Mouse (Mus musculus) liver, embryonic 12.5 days (tissue): ENCODE data around the gene Gtf2a2. TPM values are rescaled to one million over a fixed set of nuclear protein-coding genes. Genes with fewer than 3 reads are reported as not detected.
A peak's percentile ranks its signal among the peaks of the same experiment; 100 is the strongest.

ENCODE experiments used
- ATAC-seq: fragments of 200-750 bp; cut with Nextera tagmentation; 2 replicates; pipeline ENCODE4 v1.8.0; 2017; ENCODE audit warnings: moderate number of reproducible peaks, mild to moderate bottlenecking, moderate library complexity
- H3K27ac ChIP-seq: fragments of 300-500 bp; sonication (generic); 2 replicates; pipeline ENCODE4 v1.5.1; 2016; ENCODE audit warnings: mild to moderate bottlenecking
- H3K27me3 ChIP-seq: fragments of 300-500 bp; sonication (generic); replicated peaks from 2 replicates; pipeline ENCODE4 v1.6.1; 2016; ENCODE audit warnings: mild to moderate bottlenecking, moderate library complexity
- H3K36me3 ChIP-seq: fragments of 300-500 bp; sonication (generic); 2 replicates; pipeline ENCODE4 v1.6.1; 2016; ENCODE audit warnings: mild to moderate bottlenecking, moderate library complexity
- H3K4me1 ChIP-seq: fragments of 300-500 bp; sonication (generic); 2 replicates; pipeline ENCODE4 v1.6.1; 2016
- H3K4me2 ChIP-seq: fragments of 300-500 bp; sonication (generic); 2 replicates; pipeline ENCODE4 v1.6.1; 2016; ENCODE audit warnings: mild to moderate bottlenecking, moderate library complexity
- H3K4me3 ChIP-seq: fragments of 300-500 bp; sonication (generic); 2 replicates; pipeline ENCODE4 v1.5.1; 2016; ENCODE audit warnings: mild to moderate bottlenecking, moderate library complexity
- H3K9ac ChIP-seq: fragments of 300-500 bp; sonication (generic); 2 replicates; pipeline ENCODE4 v1.6.1; 2016; ENCODE audit warnings: mild to moderate bottlenecking, moderate library complexity
- H3K9me3 ChIP-seq: fragments of 300-500 bp; sonication (generic); replicated peaks from 2 replicates; pipeline ENCODE4 v1.6.1; 2016; ENCODE audit warnings: mild to moderate bottlenecking, moderate library complexity
- WGBS: fragments of 180-500 bp; shearing (Covaris S2); methylation state at CpG from one replicate; pipeline ENCODE4 v1.1.7; 2016; ENCODE audit not compliant: insufficient replicate concordance; 5-methylcytosine and 5-hydroxymethylcytosine counted together
- polyA plus RNA-seq: library from polyadenylated mRNA; unstranded; fragments of >200 nt; fragmentation: Nextera tagmentation; extraction: Ambion mirVana; gene quantifications from 2 replicates; pipeline ENCODE4 v1.2.1, GENCODE M21; 2016

Gene Gtf2a2
- polyA plus RNA-seq, 1 experiment from 2014 or later, result 170 TPM

DNA sequence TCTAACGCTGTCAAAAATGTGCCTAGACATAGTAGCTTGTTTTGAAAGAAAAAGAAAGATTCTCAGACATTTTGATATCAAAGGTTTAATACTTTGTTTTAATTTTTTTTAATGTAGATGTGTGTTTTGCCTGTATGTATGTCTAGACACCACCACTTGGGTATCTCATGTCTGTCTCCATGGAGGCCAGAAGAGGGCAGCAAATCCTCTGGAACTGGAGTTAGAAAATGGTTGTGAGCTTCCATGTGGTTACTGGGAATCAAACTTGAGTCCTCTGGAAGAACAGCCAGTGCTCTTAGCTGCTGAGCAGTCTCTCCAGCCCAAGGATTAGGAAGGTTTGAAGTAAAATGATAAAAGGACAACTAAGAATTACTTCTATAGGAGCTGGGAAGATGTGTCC lies 13.0 kb upstream of the Gtf2a2 start:
- H3K27me3 ChIP-seq, result no peaks in the 10 kb centered on the region
- WGBS, result 91% methylated on average over 1 of the region's 1 CpGs
- no peak overlapping the region for H3K27ac ChIP-seq
- no peak overlapping the region for H3K4me3 ChIP-seq
- H3K9ac ChIP-seq, result no peak overlapping the region
- H3K36me3 ChIP-seq, result peaks cover 93% of the 10 kb centered on the region
- ATAC-seq, result no peak
- peaks cover 7% of the 10 kb centered on the region; the same call in 1 of the 2 replicates for H3K4me1 ChIP-seq
- no peak overlapping the region for H3K4me2 ChIP-seq
- H3K9me3 ChIP-seq, result no peaks in the 10 kb centered on the region

DNA sequence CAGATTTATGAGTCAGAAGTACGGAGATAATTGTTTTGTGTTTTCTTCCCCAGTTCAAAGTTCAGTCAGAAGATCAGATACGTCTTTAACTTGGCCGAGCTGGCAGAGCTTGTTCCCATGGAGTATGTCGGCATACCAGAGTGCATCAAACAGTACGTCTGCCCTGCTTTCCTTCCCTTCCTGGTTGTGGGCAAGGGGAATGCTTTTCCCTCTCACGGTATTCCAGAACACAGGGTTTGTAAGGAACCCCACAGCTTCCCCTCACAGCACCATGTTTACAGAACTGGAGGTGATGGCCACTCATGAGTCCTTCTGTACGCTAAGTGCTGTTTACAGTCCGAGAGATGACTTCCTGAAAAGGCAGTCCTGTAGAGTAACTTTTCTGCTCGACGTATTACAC lies 8.8 kb upstream of the Gtf2a2 start:
- Histone ChIP-seq H3K36me3 (peaks cover 91% of the 10 kb centered on the region), H3K9ac (no peak overlapping the region), H3K4me2 (no peak overlapping the region), H3K9me3 (no peaks in the 10 kb centered on the region), H3K27ac (no peak overlapping the region), H3K27me3 (no peaks in the 10 kb centered on the region), H3K4me3 (no peak overlapping the region), H3K4me1 (no peaks in the 10 kb centered on the region)
- WGBS, result 86% methylated on average over 10 of the region's 10 CpGs
- ATAC-seq, result no peak

DNA sequence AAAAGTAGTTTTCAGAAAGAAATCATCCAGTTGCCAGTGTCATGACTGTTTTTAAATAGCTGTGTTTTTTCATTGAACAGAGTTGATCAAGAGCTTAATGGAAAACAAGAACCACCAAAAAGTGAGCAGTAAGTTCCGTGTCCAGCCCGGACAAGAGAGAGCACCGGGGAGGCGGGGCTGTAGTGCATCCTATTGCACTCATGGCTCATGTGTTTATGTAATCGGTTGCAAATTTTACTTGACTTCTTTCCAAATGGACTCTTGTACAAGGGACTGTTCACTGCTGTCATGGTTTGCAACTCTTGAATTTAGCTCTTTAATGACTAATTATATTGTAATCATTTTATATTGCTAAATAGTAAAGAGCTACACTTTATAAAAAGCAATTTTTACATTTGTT lies 5.4 kb upstream of the Gtf2a2 start:
- no peak overlapping the region for H3K4me2 ChIP-seq
- H3K4me1 ChIP-seq, result peaks cover 28% of the 10 kb centered on the region
- no peaks in the 10 kb centered on the region for H3K9me3 ChIP-seq
- WGBS, result 87% methylated on average over 5 of the region's 5 CpGs
- H3K4me3 ChIP-seq, result no peak overlapping the region
- no peak overlapping the region for H3K27ac ChIP-seq
- H3K9ac ChIP-seq, result no peak overlapping the region
- H3K27me3 ChIP-seq, result no peaks in the 10 kb centered on the region
- peaks cover 75% of the 10 kb centered on the region for H3K36me3 ChIP-seq
- ATAC-seq, result no peak

DNA sequence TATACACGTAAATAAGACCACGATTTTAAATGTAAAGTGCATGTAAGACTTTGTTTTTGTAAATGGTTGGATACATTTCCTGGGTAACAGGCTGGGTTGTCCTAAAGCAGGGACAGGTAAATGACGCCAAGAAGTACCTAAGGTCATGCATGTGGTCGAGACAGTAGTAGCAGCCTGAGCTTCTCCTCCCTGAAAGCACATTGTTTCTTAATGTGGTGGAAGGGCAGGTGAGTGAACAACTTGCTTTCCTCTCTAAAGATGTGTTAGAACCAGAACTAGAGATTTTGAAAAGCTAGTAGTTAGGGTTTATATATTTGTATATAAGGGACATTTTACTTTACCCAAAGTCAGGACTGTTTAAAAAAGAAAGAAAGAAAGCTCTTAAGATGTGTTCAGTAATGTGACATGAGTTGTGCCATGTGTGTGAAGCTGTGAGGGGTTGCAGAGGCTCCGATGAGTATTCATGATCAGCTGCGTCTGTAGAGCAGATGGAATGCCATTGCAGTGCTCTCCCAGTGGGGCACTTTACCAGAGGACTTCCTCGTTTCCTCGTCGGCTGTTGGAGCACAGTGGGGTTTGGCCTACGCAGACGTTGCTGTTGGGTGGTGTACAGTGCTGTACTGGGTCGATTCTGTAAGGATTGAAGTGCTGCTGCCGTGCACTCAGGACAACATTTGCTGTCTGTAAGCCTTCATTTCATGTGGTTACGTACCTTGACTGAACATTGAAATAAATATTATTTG lies 4.7 kb upstream of the Gtf2a2 start:
- peaks cover 68% of the 10 kb centered on the region for H3K36me3 ChIP-seq
- no peak overlapping the region for H3K4me2 ChIP-seq
- H3K27ac ChIP-seq, result no peak overlapping the region
- H3K9me3 ChIP-seq, result no peaks in the 10 kb centered on the region
- no peak overlapping the region for H3K4me3 ChIP-seq
- no peak overlapping the region for H3K9ac ChIP-seq
- peaks cover 30% of the 10 kb centered on the region for H3K4me1 ChIP-seq
- no peaks in the 10 kb centered on the region for H3K27me3 ChIP-seq
- no peak for ATAC-seq
- 80% methylated on average over 14 of the region's 14 CpGs for WGBS

DNA sequence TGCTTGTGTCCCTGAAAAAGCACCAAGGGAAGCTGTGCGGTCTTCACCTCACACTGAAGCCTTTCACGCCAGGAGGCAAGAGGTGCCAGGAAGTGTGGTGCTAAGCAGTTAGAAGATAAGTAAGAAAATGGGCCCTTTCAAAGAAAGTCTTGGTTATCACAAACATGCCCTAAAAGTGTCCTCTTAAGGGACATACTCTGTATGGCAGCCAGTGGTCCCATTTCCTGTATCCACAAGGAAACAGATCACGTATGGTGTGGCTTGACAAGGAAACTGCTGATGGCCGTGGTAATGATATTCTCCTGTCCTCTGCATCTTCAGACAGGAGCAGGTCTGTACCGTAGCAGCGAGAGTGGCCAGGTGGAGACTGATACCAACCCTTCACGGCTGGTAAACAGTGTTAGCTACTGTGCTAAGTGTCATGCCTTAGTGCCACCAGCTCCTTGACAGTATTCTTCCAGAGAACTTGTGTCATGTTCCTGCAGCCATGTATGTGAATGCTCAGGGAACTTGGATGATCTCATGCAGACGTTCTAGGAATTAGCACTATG lies 2.5 kb upstream of the Gtf2a2 start:
- peak overlapping the region; percentile 18; the same call in 1 of the 2 replicates for H3K4me2 ChIP-seq
- no peak overlapping the region for H3K9ac ChIP-seq
- H3K4me3 ChIP-seq, result no peak overlapping the region
- no peaks in the 10 kb centered on the region for H3K9me3 ChIP-seq
- H3K36me3 ChIP-seq, result peaks cover 49% of the 10 kb centered on the region
- peak; percentile 33 for ATAC-seq
- H3K27ac ChIP-seq, result peak overlapping the region; percentile 69
- peaks cover 48% of the 10 kb centered on the region for H3K4me1 ChIP-seq
- WGBS, result 34% methylated on average over 8 of the region's 8 CpGs
- no peaks in the 10 kb centered on the region for H3K27me3 ChIP-seq

DNA sequence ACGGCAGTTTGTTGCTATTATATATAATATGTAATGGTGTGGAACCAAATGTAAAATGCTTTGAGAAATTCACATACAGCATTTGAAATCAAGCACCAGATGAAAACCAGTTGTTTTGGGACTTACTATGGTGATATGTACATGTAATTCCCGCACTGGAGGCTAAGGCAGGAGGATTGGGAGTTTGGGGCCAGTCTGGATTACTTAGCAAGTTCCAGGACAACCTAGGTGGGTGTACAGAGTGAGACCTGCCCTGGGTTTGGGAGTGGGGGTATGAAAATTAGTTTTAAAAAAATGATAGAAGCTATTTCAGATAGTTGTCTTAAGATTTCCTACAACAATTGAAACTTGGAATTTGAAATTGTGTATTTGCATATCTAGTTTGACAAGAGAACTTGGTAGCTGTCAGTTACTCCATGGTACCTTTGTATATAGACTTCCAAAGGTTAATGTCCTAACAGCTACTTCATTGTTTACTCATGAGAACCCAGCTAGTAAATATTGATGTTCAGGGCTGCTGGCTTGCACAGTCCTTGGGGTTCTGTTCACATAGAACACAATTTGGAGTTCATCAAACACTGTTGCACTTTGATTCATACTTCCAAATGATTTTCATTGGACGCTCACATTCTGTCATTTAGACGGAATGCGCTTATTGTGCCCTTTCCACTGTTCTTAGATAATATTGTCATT lies 1.4 kb upstream of the Gtf2a2 start:
- H3K36me3 ChIP-seq, result peaks cover 44% of the 10 kb centered on the region

DNA sequence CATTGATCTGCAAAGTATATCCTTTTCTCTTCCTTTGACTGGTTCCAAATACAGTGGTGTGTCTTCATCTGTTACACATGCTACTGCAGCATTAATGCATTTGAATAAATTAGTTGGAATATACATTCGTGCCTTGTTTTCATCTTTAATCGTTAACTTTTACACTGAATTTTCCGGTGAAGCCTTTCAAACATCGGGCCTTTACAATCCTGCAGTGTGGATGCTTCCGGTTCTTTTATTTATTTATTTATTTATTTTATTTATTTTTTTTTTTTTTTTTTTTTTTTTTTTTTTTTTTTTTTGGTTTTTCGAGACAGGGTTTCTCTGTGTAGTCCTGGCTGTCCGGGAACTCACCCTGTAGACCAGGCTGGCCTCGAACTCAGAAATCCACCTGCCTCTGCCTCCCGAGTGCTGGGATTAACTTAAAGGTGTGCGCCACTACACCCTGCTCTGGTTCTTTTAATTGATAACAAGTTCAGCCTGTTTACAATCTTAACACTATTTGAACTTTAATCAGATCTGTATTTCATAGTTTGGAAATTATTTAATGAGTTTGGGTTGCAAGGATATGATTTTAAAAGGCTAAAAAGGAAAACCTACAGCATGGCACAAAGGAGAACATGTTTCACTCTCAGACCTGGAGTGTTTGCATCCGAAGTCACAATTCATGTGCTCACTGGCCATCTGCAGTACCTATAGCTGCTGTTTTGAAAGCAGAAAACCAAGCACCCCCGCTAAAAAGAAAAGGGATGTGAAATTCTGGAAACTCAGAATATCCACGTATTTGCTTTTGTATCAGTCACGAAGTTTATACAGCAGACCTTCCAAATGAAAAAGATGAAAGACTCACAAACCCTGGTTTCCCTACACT lies 578 bp upstream of the Gtf2a2 start:
- ATAC-seq, result peak; percentile 43; the same call in 1 of the 2 replicates
- 54% methylated on average over 14 of the region's 14 CpGs for WGBS
- Histone ChIP-seq H3K4me3 (peak overlapping the region; percentile 96), H3K27me3 (no peaks in the 10 kb centered on the region), H3K4me2 (peak overlapping the region; percentile 77), H3K36me3 (peaks cover 46% of the 10 kb centered on the region), H3K27ac (peak overlapping the region; percentile 96), H3K9ac (peak overlapping the region; percentile 96), H3K4me1 (peaks cover 63% of the 10 kb centered on the region), H3K9me3 (no peaks in the 10 kb centered on the region)

More for the DNA sequence above, 1.4 kb upstream of the Gtf2a2 start:
- Histone ChIP-seq H3K4me1 (peaks cover 55% of the 10 kb centered on the region), H3K4me3 (no peak overlapping the region), H3K27ac (peak overlapping the region; percentile 96), H3K4me2 (peak overlapping the region; percentile 12; the same call in 1 of the 2 replicates), H3K9me3 (no peaks in the 10 kb centered on the region), H3K9ac (no peak overlapping the region), H3K27me3 (no peaks in the 10 kb centered on the region)
- 87% methylated on average over 5 of the region's 5 CpGs for WGBS
- ATAC-seq, result no peak

DNA sequence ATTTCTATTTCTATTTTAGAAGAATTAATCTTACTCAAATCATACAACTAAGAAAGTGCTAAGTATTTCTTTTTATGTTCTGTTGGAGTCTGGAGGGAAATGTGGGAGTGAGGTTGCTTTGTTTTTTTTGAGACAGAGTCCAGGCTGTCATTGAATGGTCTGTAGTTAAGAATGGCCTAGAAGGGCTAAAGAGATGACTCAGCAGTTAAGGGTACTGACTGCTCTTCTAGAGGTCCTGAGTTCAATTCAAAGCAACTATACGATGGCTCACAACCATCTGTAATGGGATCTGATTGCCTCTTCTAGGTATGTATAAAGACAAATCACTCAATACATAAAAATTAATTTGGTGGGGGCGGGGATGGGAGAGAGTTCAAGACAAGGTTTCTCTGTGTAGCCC lies 3.3 kb downstream of the Gtf2a2 start:
- Histone ChIP-seq H3K36me3 (peaks cover 44% of the 10 kb centered on the region), H3K9ac (no peak overlapping the region; the same call in 1 of the 2 replicates), H3K4me3 (no peak overlapping the region), H3K27me3 (no peaks in the 10 kb centered on the region), H3K4me1 (peaks cover 51% of the 10 kb centered on the region), H3K9me3 (no peaks in the 10 kb centered on the region), H3K27ac (peak overlapping the region; percentile 13; the same call in 1 of the 2 replicates), H3K4me2 (no peak overlapping the region)
- 76% methylated on average over 2 of the region's 2 CpGs for WGBS
- no peak for ATAC-seq

DNA sequence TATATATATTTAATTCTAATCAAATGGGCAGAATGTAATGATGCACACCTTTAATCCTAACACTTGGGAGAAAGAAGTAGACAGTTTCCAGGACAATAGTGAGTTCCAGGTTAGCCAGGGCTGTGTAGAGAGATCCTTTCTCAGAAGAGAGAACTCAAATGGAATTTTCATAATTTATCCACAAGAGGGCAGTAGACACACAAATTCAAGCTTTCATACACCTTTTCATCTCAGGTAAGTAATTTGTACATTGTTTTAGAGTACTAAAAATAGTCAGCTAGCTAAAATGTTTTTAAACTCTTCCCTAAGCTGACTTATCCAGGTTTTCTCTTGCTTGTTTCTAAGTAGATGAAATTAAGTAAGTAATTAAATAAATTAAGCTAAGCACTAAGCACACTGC lies 6.5 kb downstream of the Gtf2a2 start:
- no peak overlapping the region for H3K4me2 ChIP-seq
- H3K27ac ChIP-seq, result no peak overlapping the region
- peaks cover 67% of the 10 kb centered on the region for H3K36me3 ChIP-seq
- H3K9me3 ChIP-seq, result no peaks in the 10 kb centered on the region
- H3K27me3 ChIP-seq, result no peaks in the 10 kb centered on the region
- no peak overlapping the region for H3K4me3 ChIP-seq
- ATAC-seq, result no peak
- no peak overlapping the region for H3K9ac ChIP-seq
- H3K4me1 ChIP-seq, result peaks cover 59% of the 10 kb centered on the region

DNA sequence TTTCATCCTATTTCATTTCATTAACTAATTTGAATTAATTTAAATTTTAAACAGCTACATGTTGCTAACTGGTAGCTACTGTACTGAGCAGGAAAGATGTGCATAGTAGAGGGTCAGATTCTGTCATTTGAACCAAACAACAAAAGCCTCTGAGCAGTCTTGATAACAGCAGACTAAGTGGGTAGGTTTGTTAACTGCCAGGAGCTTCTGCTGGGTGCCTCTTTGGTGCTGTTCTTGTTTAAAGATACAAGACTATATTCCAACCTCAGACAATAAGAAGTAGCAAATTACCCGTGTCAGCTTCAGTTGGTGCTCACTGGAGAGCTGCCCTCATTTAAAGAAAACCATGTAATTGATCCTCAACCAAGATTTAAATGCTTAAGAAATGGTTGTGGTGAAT lies 9.3 kb downstream of the Gtf2a2 start:
- peak; percentile 76 for ATAC-seq
- H3K4me1 ChIP-seq, result peaks cover 54% of the 10 kb centered on the region
- H3K4me3 ChIP-seq, result no peak overlapping the region
- H3K27ac ChIP-seq, result peak overlapping the region; percentile 42; the same call in 1 of the 2 replicates
- no peak overlapping the region for H3K9ac ChIP-seq
- H3K4me2 ChIP-seq, result no peak overlapping the region
- H3K36me3 ChIP-seq, result peaks cover 56% of the 10 kb centered on the region
- no peaks in the 10 kb centered on the region for H3K27me3 ChIP-seq
- 23% methylated on average over 1 of the region's 1 CpGs for WGBS
- no peaks in the 10 kb centered on the region for H3K9me3 ChIP-seq

DNA sequence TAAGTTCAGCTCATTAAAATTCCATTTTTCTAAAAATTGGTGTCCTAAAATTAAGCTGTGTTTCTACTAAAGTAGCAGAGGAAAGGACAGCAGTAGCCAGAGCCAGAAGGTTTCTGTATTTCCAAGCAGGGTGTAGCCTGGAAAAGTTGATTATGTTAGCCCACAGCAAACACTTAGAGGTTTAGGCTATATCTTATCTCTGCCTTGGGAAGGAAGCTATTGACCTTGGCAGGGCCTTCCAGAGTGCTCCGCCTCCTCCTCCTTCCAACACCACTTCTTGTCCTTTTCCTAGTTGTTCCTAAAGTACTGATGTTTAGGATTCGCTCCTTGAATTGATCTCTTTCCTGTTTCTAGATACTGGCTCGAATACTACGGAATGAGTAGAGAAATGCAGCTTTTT lies 9.7 kb downstream of the Gtf2a2 start:
- peaks cover 51% of the 10 kb centered on the region for H3K36me3 ChIP-seq
- no peak overlapping the region for H3K27ac ChIP-seq
- H3K9ac ChIP-seq, result no peak overlapping the region
- WGBS, result 76% methylated on average over 4 of the region's 4 CpGs
- 0 out of 2 replicates have a peak, but pooled peaks have one; percentile 44 for ATAC-seq
- peaks cover 50% of the 10 kb centered on the region for H3K4me1 ChIP-seq
- H3K9me3 ChIP-seq, result no peaks in the 10 kb centered on the region
- H3K4me3 ChIP-seq, result no peak overlapping the region
- no peaks in the 10 kb centered on the region for H3K27me3 ChIP-seq
- no peak overlapping the region for H3K4me2 ChIP-seq
